Mouse (Mus musculus): ENCODE measurements around the gene Ccser1. TPM values are rescaled to one million over a fixed set of nuclear protein-coding genes. Genes with fewer than 3 reads are reported as not detected.

Ccser1 gene
- total RNA-seq, 2 experiments from 2014 or later, result 2.8 to 7.5 TPM

DNA sequence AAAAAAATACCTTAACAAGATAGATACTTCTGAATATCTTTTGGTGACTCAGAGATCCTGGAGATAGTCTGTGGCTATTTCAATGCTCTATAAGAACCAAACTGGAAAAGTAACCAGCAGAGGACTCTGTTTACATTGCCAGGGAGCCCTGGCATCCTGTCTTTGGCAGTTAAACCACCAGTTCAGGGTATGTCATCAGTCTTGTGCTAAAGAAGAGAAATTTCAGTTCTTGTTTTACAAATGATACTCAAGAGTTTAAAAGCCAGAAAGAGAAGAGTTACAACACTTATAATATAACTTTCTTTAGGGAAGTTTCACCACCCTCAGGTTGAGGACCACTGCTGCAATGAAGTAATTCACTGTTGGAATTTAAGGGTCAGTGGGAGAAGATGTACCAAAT lies 258.0 kb downstream of the Ccser1 start:
- no peak for DNase-seq

GRCm38 (mm10) chr6:61471371-61472152 lies 291.4 kb downstream of the Ccser1 start:
- no peak for DNase-seq

DNA sequence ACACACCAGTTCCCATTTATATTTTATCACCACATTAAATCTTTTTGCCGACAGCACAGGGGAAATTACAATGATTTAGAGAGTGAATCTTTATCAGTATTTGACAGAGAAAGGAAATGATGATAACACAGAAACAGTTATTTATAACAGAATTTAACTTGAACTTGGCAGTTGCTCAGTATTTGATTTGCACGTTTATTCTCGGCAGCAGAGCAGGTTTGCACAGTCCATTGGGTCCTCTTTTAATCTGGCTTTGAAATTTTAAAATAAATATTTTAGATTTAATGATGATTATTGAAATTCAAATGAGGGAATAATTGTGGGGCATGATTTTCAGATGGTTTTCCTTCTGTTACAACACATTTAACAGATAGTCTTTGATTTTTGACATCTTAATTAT lies 305.2 kb downstream of the Ccser1 start:
- no peak for DNase-seq

DNA sequence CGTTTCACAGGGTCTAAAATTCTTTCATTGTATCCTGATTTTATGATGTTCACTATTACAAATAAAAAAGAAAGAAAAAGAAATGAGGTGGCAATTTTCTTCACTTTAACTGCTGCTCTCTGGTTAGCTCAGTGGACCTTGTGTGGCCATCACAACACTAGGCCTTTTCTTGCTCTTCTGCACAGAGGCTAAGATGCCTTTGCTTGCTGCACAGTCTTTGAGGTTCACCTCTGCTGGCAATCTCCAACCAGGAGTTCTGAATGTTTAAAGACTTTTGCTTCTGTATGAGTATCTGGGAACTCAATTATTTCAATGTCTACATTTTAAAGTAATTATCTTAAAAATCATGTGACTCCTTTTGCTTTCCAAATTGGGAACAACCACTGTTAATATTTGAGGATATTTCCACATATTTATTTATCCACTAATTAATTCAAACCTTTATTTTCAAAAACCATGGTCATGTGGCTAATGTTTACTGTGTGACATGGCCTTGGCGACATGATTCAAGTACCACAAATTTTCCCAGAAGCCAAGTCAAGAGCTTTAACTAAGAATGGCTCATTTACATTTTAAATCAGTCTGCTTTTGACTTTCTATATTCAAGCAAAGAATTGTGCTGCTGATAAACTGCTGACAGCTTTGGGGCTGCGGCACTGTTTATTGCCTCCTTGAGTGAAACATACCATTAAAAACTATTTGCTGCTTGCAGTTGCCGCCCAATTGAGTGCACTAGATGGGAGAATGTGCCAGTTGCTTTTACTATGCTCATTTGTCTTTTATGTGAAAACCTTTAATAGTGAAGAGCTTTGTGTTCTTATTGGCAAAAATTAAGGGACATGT lies 312.1 kb downstream of the Ccser1 start:
- DNase-seq, result no peak

DNA sequence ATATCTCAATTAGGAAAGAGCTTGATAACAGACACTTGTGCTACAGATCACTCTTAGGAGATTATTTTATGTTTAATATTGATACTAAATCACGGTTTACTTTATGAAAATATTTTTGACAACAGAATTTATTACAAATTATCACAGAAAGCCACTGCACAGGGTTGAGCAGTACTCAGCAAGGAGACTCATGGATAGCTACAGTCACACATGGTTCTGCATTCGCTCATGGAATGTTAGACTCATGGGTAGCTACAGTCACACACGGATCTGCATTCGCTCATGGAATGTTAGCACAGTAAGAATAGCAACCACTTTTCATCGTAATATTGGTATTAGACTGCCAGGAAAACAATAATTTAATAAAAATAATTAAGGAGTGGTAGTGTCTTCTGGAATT lies 313.3 kb downstream of the Ccser1 start:
- DNase-seq, result no peak

DNA sequence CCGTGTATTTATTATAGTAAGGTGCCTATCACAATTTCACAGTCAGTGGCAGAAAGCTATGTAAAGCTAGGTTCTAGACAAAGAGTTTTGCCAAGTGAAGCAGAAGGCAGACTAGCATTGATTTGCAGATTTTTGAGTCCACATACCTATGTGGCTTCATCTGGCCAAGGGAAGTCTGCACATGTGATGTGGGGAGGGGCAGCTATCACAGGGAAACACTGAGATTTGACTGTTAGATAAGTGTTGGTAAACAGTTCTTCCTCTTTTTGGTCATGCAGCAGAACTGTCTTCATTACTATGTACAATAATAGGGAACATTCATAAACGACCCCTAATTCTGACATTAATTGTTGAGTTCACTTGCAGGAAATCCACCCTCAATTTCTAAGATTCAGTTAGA lies 335.2 kb downstream of the Ccser1 start:
- no peak for DNase-seq

DNA sequence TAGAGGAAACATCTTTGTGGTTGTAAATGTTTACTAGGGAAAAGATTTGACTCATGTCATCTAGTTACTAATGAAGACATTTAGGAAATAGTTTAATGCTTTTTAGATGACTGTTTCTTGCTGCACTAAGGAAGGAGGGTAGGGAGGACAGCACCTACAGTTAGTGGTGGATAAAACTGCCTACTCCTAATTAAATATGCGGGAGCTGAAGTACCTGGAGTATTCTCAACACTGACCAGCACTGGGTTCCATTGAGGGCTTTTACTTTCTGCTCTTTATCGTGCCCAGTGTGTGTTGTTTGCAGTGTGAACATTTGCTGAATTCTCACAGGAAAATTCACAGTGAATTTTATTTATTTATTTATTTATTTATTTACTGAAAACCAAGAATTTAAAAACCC lies 341.5 kb downstream of the Ccser1 start:
- DNase-seq, result no peak

DNA sequence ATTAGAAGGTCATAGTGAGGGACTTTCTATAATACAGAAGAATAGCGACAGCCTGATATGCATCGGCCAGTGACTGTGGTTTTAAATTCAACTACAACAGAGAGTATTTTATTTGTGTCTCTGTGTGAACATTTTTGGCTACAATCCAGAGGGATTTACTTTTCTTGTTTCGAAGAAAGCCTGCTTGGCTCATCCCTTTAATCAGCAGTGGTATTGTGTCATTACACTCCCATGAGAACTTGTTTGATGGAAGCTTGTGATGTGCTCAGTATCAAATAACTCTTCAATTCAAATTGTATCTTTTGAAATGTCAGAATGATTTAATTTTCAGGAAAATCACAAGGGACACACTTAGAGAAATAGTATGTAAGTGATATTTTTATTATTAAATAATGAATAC lies 342.0 kb downstream of the Ccser1 start:
- DNase-seq, result no peak

DNA sequence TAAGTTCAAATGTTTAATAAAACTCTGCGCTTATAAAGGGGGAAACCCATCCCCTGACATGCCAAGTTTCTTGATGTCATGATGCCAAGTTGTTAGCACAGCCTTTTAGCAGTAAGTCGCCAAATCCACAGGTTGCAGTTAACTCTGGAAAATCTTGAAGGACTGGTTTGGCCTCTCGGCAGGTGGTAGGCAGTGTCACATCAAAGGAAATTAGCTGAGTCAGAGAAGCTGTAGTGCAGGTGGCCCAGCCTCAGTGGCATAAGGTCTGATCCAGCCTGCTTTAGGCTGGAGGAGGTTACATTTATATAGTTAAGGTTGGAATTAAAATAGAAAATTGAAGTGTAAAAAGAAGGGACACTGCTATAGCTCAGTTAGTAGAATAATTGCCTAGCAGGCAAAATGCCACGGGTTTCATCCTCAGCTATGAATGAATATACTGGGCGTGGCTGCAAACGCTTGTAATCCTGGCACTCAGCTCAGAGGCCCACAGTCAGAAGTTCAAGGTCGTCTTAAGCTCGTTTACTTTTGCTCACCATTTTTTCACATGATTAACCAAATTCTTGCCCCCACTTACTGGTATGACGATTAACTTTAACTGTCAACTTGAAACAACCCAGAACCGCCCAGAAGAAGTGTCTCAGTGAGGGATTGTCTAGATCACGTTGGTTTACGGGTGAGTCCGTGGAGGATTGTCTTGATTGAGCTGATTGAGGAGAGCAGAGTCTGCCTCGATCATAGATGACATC lies 343.8 kb downstream of the Ccser1 start:
- no peak for DNase-seq

DNA sequence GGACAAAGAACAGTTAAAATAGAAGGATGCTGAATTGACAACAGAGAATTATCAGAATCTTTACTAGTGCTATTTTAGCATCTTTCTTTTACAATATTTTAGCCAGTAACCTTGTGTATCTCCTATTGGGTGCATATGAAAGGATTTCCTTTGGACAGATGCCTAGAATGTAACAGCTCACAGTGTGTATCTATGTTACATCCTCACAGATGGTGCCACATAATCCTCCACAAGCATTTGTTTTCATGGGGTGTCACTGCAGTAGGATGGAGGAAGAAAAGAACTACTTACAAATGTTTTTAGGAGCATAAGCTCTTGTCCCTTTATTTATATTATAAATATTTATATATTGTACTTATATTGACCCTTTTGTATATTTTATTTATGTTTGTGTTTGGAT lies 360.6 kb downstream of the Ccser1 start:
- no peak for DNase-seq

DNA sequence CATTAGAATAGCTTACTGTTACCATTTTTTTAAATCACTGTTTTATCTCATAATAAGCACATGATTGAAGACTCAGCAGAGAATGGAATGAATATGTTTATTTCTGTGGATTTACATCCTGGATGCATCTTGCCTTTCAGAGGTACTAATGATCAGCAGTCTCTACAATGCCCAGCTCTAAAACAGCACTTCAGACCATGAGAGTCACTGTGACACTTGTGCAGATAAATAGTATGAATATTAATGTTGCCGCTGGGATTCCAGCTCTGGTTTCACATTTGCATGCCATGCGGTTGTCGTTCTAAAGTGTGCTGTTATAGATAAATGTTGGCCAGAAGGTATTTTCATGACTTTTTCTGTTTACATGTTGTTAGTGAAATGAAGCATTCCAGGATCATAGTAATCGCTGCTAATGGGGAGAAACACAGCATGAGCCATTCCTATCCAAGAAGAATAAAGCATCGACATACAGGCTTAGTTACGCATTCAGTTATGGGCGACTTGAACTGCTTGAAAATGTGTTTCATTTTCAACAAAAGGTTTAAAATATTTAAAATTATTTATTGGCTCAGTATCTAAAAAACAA lies 363.4 kb downstream of the Ccser1 start:
- DNase-seq, result no peak

DNA sequence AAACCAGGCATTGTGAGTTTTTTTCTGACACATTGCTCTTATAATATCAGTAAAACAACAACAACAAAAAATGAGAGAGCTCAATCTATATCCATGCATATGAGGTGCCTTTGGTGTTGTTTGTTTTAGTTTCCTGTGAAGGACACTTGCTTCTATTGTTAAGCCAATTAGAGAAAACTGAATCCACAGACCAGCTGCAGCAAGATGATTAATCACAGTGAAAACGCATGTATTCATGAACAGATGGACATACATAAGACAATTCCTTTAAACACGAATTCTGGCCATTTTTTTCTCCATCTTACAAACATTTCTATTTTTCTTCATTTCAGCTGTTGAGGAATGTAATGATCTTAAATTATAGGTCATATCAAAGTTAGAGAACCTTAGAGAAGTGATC lies 387.4 kb downstream of the Ccser1 start:
- DNase-seq, result no peak

- no peak for DNase-seq
These were observed 387.8 kb downstream of the Ccser1 start for GRCm38 (mm10) chr6:61567967-61568366.

- DNase-seq, result no peak
These were observed 401.6 kb downstream of the Ccser1 start for GRCm38 (mm10) chr6:61581696-61582095.

DNA sequence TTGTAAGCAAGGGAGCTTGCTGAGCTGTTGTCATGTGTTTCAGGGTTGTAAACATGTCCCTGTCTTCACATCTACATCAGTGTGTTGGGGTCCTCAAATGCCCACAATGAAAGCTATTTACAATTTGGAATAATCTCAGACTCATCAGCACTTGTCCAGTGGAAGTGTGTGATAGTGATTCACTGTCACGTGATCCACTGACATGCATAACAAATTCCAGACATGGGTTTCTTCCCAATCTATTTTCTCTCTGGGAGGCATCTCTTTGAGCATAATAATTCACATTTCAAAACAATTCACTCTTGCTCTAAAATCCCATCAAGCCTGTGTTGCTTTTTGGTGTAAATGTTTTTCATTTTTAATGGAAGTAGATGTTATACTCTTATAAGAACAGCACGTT lies 408.9 kb downstream of the Ccser1 start:
- DNase-seq, result no peak

GRCm38 (mm10) chr6:61601911-61602310 lies 421.8 kb downstream of the Ccser1 start:
- DNase-seq, result no peak

GRCm38 (mm10) chr6:61614920-61615319 lies 434.8 kb downstream of the Ccser1 start:
- DNase-seq, result no peak

- no peak for DNase-seq
These were observed 441.6 kb downstream of the Ccser1 start for GRCm38 (mm10) chr6:61621707-61622106.

DNA sequence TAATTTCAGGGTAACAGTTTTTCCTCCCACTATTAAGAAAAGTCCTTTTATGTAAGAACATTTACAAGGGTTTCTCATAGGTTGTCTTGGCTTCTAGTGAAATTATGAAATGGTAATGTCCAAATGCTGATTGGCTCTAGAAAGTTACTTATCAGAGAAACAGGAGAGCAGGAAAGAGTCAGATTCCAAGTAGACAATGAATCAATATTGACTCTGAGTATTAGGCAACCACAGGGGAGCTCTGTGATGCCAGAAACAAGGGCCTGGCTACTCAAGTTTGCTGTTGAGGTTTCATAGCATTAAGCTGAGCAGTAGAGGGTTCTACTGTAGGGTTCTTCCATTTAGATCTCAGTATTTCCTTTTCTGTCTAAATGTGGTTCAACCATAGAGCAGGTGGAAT lies 481.3 kb downstream of the Ccser1 start:
- no peak for DNase-seq

DNA sequence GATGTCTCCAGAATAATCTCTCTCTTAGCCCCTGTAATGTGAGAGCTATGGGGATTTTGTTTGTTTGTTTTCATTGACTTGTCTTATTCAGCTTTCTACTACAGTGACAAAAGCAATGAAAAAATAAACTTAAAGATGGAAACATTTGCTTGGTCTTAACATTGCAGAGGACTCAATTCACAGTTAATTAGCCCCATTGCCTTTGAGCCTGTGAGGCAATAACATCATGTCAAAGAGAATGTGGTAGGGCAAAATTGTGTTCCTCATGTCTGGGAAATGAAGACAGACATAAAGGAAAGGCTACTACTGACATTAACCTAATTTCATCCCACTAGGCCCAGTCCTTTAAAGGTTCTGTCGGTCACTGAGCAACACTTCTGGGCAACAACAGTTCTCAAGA lies 484.4 kb downstream of the Ccser1 start:
- no peak for DNase-seq

- peak; percentile 8 for DNase-seq
These were observed 506.9 kb downstream of the Ccser1 start for GRCm38 (mm10) chr6:61687002-61687401.

- no peak for DNase-seq
These were observed 522.9 kb downstream of the Ccser1 start for GRCm38 (mm10) chr6:61703003-61703402.

- DNase-seq, result no peak
These were observed 541.1 kb downstream of the Ccser1 start for GRCm38 (mm10) chr6:61721220-61721619.
